Mouse (Mus musculus) megakaryocyte, embryonic 14.5 days (primary cell): ENCODE data around the gene Vamp5.

ENCODE experiments used
- FLI1 ChIP-seq: IDR thresholded peaks from 2 replicates; pipeline ENCODE4 v1.6.1; 2012; ENCODE audit warnings: low read length, inconsistent platforms, mixed read lengths
- GATA1 ChIP-seq: IDR thresholded peaks from 3 replicates; pipeline ENCODE4 v1.6.1; 2012; ENCODE audit warnings: mixed read lengths, low read length, inconsistent platforms, borderline replicate concordance

GRCm38 (mm10) chr6:72386561-72386960 is 6.3 kb upstream of the Vamp5 start:
- TF ChIP-seq GATA1 (no peak), FLI1 (no peak)
